Mouse (Mus musculus): ENCODE measurements around the gene Smpdl3b. TPM values are rescaled to one million over a fixed set of nuclear protein-coding genes. Genes with fewer than 3 reads are reported as not detected.
A peak's percentile ranks its signal among the peaks of the same experiment; 100 is the strongest.

Gene Smpdl3b
- total RNA-seq, 4 experiments from 2014 or later = 0.56 to 1.5 (median 1.0) TPM; not detected in 1

- no peak for DNase-seq (ENCODE audit: low spot score in 2 of 2)
These were observed 21.7 kb downstream of the Smpdl3b start for GRCm38 (mm10) chr4:132735389-132735788.

GRCm38 (mm10) chr4:132734766-132735165 is 22.3 kb downstream of the Smpdl3b start:
- no peak for DNase-seq (ENCODE audit: low spot score in 2 of 2)

GRCm38 (mm10) chr4:132733071-132733770 is 23.8 kb downstream of the Smpdl3b start:
- DNase-seq (ENCODE audit: low spot score in 2 of 2) = no peak

GRCm38 (mm10) chr4:132732148-132732684 is 24.8 kb downstream of the Smpdl3b start, which contains the start of gene Xkr8:
Gene Xkr8, minus strand, starts transcription at chr4:132732546.
- DNase-seq (ENCODE audit: low spot score in 2 of 2) = peak; percentile 79 to 85

GRCm38 (mm10) chr4:132731616-132732015 is 25.4 kb downstream of the Smpdl3b start:
- no peak for DNase-seq (ENCODE audit: low spot score in 2 of 2)

GRCm38 (mm10) chr4:132728233-132728632 is 28.8 kb downstream of the Smpdl3b start:
- DNase-seq (ENCODE audit: low spot score in 2 of 2) = no peak

- no peak for DNase-seq (ENCODE audit: low spot score in 2 of 2)
These were observed 38.8 kb downstream of the Smpdl3b start for GRCm38 (mm10) chr4:132718251-132718650.

- DNase-seq (ENCODE audit: low spot score in 2 of 2) = no peak
These were observed 43.9 kb downstream of the Smpdl3b start for GRCm38 (mm10) chr4:132713181-132713580.

- no peak for DNase-seq (ENCODE audit: low spot score in 2 of 2)
These were observed 50.2 kb downstream of the Smpdl3b start for GRCm38 (mm10) chr4:132706885-132707284.

- DNase-seq (ENCODE audit: low spot score in 2 of 2) = no peak
These were observed 55.0 kb downstream of the Smpdl3b start for GRCm38 (mm10) chr4:132702076-132702475.

GRCm38 (mm10) chr4:132693366-132693765 is 63.7 kb downstream of the Smpdl3b start:
- DNase-seq (ENCODE audit: low spot score in 2 of 2) = no peak

GRCm38 (mm10) chr4:132689634-132690033 is 67.4 kb downstream of the Smpdl3b start:
- DNase-seq (ENCODE audit: low spot score in 2 of 2) = no peak

Other genes starting within 250 kb of the Smpdl3b start
- gene Sesn2, start 246.8 kb downstream of the Smpdl3b start, total RNA-seq (2022) = 1 to 10 TPM; 2.1 to 2.5 (median 2.2) TPM
- gene Atpif1, start 223.6 kb downstream of the Smpdl3b start, total RNA-seq (2022) = 10 to 100 TPM; 48.3 to 57.9 (median 49.7) TPM
- 10 to 100 TPM; 34.4 to 50.4 (median 38.8) TPM for gene Dnajc8, start 221.7 kb downstream of the Smpdl3b start, total RNA-seq (2022)
- gene Ptafr, start 193.2 kb downstream of the Smpdl3b start, total RNA-seq (2022) = 1 to 10 TPM in 1 of 4 experiments, under 1 TPM in 3; 0.15 to 1.0 (median 0.50) TPM
- gene Eya3, start 118.3 kb downstream of the Smpdl3b start, total RNA-seq (2022) = 10 to 100 TPM; 11.1 to 13.8 (median 12.1) TPM
- 1 to 10 TPM in 2 of 4 experiments, under 1 TPM in 2; 0.44 to 1.4 (median 1.1) TPM for gene Xkr8, start 24.7 kb downstream of the Smpdl3b start, total RNA-seq (2022)
- gene Rpa2, start 11.1 kb upstream of the Smpdl3b start, total RNA-seq (2022) = 10 to 100 TPM; 15.3 to 18.7 (median 17.6) TPM
- gene Themis2, start 39.1 kb upstream of the Smpdl3b start, total RNA-seq (2022) = under 1 TPM; 0.41 to 0.58 (median 0.50) TPM
- 10 to 100 TPM; 11.9 to 16.5 (median 12.9) TPM for gene Ppp1r8, start 85.9 kb upstream of the Smpdl3b start, total RNA-seq (2022)
- gene Stx12, start 127.3 kb upstream of the Smpdl3b start, total RNA-seq (2022) = 10 to 100 TPM; 26.7 to 28.9 (median 27.8) TPM
- gene Fam76a, start 165.3 kb upstream of the Smpdl3b start, total RNA-seq (2022) = 10 to 100 TPM; 31.5 to 35.9 (median 33.8) TPM
- not detected for gene Fgr, start 216.8 kb upstream of the Smpdl3b start, total RNA-seq (2022)